Mouse (Mus musculus) embryonic facial prominence, embryonic 10.5 days (tissue): ENCODE measurements around the gene Eif4e3. TPM values are rescaled to one million over a fixed set of nuclear protein-coding genes. Genes with fewer than 3 reads are reported as not detected.

ENCODE experiments used
- DNase-seq: peaks from one replicate; pipeline ENCODE4 v3.0.0-alpha.2; 2017; ENCODE audit warnings: low spot score
- H3K27ac ChIP-seq: fragments of 300-500 bp; sonication (generic); replicated peaks from 2 replicates; pipeline ENCODE4 v1.5.1; 2016; ENCODE audit warnings: mild to moderate bottlenecking
- H3K27me3 ChIP-seq: fragments of 300-500 bp; sonication (generic); replicated peaks from 2 replicates; pipeline ENCODE4 v1.6.1; 2016; ENCODE audit warnings: low read depth, mild to moderate bottlenecking; ENCODE audit not compliant: poor library complexity, severe bottlenecking
- H3K36me3 ChIP-seq: fragments of 300-500 bp; sonication (generic); replicated peaks from 2 replicates; pipeline ENCODE4 v1.6.1; 2016; ENCODE audit warnings: mild to moderate bottlenecking, moderate library complexity
- H3K4me1 ChIP-seq: fragments of 300-500 bp; sonication (generic); 2 replicates; pipeline ENCODE4 v1.6.1; 2016
- H3K4me3 ChIP-seq: fragments of 300-500 bp; sonication (generic); 2 replicates; pipeline ENCODE4 v1.5.1; 2016; ENCODE audit warnings: mild to moderate bottlenecking, moderate library complexity
- H3K9me3 ChIP-seq: fragments of 300-500 bp; sonication (generic); 2 replicates; pipeline ENCODE4 v1.6.1; 2016; ENCODE audit warnings: mild to moderate bottlenecking
- WGBS: fragments of 180-500 bp; shearing (Covaris S2); methylation state at CpG from one replicate; pipeline ENCODE4 v1.1.7; 2016; 5-methylcytosine and 5-hydroxymethylcytosine counted together
- polyA plus RNA-seq: library from polyadenylated mRNA; unstranded; fragments of >200 nt; fragmentation: Nextera tagmentation; extraction: Ambion mirVana; gene quantifications from 2 replicates; pipeline ENCODE4 v1.2.1, GENCODE M21; 2016

The Eif4e3 gene
- polyA plus RNA-seq, 1 experiment from 2014 or later, result 16.5 TPM

DNA sequence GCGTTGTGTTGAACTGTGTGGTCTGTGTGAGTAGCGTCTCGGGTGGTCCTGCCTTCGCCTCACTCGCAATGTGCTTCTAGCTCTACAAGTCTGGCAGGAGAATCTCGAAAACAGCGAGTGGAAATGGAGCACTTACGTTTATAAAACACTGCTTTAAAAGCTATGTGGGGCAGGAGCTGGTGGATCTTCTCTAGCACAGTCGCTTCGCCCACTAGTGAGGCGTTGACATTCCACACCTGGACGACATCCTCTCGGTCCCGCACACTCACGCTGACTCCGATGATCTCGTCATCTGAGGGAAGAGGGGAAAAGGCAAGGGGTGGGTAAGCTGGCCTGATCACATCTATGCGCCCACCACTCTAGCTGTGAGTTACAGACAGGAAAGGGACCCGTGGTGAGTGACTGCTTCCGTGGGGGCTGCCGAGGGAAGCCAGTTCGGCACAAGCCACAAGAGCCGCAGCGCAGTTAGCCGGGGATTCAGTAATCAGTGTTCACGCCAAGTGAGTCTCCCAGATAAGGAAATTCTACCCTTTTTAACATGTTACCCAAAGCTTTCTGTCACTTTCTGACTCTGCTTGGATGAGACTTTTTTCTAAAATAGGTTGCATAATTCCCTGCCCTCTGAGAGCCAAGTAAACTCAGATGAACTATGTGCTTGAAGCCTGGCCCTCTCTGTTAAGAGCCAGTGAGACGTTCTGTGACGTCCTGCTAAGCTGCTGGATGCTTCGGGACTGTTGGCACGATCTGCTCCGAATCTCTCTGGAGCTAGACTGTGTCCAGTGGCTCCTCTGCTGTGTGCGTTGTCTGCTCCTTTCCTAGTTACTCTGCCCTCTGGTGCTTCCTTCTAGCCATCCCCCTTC is 34.2 kb downstream of the Eif4e3 start:
- Histone ChIP-seq H3K9me3 (no peaks in the 10 kb centered on the region), H3K4me3 (no peak overlapping the region), H3K4me1 (0 out of 2 replicates have a peak, but pooled peaks cover 5% of the 10 kb centered on the region), H3K27me3 (no peaks in the 10 kb centered on the region), H3K36me3 (peaks cover 40% of the 10 kb centered on the region), H3K27ac (no peak overlapping the region)
- 89% methylated on average over 32 of the region's 32 CpGs for WGBS
- no peak for DNase-seq

DNA sequence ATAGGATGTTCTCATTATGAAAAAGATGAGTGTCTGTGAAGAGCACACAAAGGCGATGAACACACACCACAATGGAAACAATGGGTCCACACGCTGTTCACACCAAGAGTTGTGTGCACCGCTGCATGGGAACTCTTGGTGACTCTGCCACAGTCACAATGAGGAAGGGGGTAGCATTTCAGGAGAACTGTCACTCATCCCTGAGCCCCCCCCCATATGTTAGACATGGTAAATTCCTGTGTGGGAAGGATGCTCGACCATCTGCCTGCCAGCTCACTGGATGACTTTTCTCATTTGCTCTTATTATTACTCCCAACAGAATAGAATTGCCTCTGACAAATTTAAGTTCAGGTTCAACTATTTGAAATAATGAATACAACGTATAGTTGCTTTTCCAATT is 34.9 kb downstream of the Eif4e3 start:
- Histone ChIP-seq H3K36me3 (peaks cover 40% of the 10 kb centered on the region), H3K27ac (no peak overlapping the region), H3K4me3 (no peak overlapping the region), H3K4me1 (0 out of 2 replicates have a peak, but pooled peaks cover 5% of the 10 kb centered on the region), H3K9me3 (no peaks in the 10 kb centered on the region), H3K27me3 (no peaks in the 10 kb centered on the region)
- DNase-seq, result no peak
- 89% methylated on average over 5 of the region's 5 CpGs for WGBS

DNA sequence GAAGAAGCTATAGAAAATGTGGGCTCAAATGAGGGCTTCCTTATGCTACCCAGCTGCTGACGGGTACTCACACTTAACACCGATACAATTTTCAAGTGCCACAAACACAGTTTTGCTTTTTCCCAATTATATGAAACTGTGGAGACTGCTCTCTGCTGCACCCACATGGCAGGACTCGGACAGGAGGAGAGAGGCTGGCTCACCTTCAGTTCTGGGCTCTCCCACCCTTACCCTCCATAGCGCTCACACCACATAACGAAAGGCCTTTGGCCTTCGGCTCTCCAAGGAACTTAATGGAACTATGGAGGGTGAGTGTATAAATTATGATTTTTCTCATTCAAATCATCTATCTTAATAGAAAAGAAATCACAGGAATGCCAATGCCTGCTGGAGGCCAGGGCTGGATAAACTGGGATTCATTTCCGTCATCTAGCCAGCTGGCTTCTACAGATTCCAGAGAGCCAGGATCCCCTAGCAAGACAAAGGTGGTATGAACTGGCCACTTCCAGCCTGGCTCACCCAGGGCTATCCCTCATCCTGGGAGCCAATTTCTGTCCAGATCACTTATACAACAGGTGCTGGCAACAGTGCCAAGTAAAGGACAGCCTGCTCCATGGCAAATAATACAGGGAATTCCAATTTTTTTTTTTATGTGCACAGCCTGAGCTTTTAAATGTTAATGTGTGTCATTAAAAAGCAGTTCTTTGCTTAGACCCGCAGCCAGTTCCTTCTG is 36.7 kb downstream of the Eif4e3 start:
- DNase-seq, result no peak
- Histone ChIP-seq H3K4me1 (peaks cover 13% of the 10 kb centered on the region), H3K27ac (no peak overlapping the region), H3K9me3 (no peaks in the 10 kb centered on the region), H3K4me3 (no peak overlapping the region), H3K36me3 (peaks cover 40% of the 10 kb centered on the region), H3K27me3 (no peaks in the 10 kb centered on the region)
- 81% methylated on average over 8 of the region's 8 CpGs for WGBS

DNA sequence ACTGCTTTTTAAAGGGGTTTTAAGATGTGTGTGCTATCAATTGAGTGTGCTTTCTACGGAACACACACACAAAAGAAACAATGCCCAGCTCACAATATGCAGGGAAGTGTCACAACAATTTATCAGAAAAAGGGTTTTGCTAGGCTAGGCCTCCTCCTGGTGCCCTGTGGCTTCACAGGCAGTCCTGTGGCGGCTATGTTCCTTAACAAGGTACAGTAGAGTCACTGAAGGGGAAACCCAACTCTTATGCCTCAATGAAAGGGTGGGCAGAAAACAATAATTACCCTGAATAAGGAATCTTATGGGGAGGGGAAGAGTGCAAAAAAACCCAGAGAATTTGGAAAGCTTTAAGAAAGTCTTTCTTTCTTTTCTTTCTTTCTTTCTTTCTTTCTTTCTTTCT is 40.2 kb downstream of the Eif4e3 start:
- WGBS, result 67% methylated on average over 2 of the region's 2 CpGs
- no peaks in the 10 kb centered on the region for H3K9me3 ChIP-seq
- H3K27ac ChIP-seq, result no peak overlapping the region
- H3K4me1 ChIP-seq, result peaks cover 29% of the 10 kb centered on the region
- no peaks in the 10 kb centered on the region for H3K27me3 ChIP-seq
- no peak overlapping the region for H3K4me3 ChIP-seq
- no peak for DNase-seq
- peaks cover 24% of the 10 kb centered on the region for H3K36me3 ChIP-seq

DNA sequence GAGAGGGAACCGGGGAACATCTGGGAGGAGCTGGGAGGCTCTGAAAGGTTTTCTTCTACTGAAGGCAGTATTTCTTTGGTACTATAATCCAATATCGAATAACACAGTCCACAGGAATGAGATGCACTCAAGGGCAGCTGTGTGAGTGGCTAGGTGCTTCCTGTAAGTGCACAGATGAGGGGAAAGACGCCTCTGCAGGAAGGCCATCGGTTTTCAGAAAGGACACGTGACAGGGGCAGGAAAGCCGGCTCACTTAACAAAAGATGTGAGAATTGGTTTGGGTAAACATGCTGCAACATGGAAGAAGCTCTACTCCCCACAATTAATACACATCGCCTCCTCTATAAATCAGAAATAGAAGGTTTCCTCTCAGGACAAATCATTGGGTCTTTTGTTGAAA is 40.8 kb downstream of the Eif4e3 start:
- Histone ChIP-seq H3K27ac (peak overlapping the region; percentile 31; the same call in 1 of the 2 replicates), H3K4me1 (peaks cover 33% of the 10 kb centered on the region), H3K9me3 (no peaks in the 10 kb centered on the region), H3K4me3 (no peak overlapping the region), H3K27me3 (no peaks in the 10 kb centered on the region), H3K36me3 (peaks cover 20% of the 10 kb centered on the region)
- WGBS, result 27% methylated on average over 7 of the region's 7 CpGs
- no peak for DNase-seq

DNA sequence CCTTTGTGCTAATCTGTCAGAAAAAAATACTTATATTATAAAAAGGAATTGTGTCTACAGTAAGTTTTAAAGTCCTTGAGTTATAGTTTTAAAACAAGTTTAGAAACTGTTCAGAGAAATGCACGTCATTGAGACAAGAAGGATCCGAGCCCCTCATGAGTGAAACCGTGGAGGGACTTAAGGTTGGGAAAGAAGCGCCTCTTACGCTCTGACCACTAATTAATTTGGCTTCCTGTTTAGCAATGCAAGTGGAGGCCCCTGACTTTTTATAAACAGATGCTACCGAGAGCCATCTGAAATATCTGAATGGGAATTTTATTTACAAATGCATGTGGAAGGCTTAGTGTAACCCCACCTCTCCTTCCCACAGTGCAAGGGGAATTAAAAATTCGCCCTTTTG is 41.3 kb downstream of the Eif4e3 start:
- H3K4me1 ChIP-seq, result peaks cover 37% of the 10 kb centered on the region
- no peak overlapping the region for H3K4me3 ChIP-seq
- no peaks in the 10 kb centered on the region for H3K27me3 ChIP-seq
- 35% methylated on average over 7 of the region's 7 CpGs for WGBS
- peaks cover 15% of the 10 kb centered on the region for H3K36me3 ChIP-seq
- H3K27ac ChIP-seq, result peak overlapping the region; percentile 31; the same call in 1 of the 2 replicates
- no peaks in the 10 kb centered on the region for H3K9me3 ChIP-seq
- no peak for DNase-seq

DNA sequence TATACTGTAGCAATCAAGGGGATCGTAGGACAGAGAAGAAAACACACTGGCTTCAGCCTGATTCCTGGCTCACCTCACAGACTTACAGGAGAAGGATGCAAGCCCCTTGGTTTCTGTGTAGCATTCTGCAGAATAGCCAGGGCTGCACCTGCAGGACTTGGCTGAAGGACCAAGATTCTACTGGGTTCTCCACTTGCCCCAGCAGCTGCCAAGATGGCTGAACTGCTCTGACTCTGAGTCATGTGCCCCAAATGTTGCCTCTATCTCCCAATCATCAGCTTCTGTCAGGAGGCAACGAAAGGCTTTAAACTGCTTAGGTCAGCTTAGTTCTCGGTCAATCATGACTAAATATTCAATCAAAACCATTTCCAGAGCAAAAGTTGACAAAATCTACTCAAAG is 42.0 kb downstream of the Eif4e3 start:
- H3K4me1 ChIP-seq, result peaks cover 45% of the 10 kb centered on the region
- no peak for DNase-seq
- H3K27ac ChIP-seq, result no peak overlapping the region
- H3K27me3 ChIP-seq, result no peaks in the 10 kb centered on the region
- H3K9me3 ChIP-seq, result no peaks in the 10 kb centered on the region
- WGBS, result 84% methylated on average over 3 of the region's 3 CpGs
- H3K4me3 ChIP-seq, result no peak overlapping the region
- peaks cover 14% of the 10 kb centered on the region for H3K36me3 ChIP-seq

DNA sequence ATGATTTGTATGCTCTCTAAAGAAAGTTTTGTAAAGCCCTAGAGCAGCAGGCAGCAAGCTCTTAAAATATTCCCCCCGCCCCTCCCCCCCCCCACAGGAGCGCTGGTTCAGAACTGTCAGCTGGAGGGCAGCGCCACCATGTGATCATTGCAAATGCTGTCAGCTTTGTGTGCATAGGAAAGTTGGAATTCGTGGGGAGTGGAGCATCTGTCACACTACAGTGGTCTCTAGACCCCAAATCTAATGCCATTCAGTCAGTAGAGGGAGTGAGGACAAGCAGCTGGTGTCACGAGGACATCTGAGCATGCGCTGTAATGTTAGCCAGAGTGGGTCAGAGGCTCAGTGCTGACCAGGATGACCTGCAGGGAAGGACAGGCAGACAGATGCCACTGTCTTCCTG is 42.9 kb downstream of the Eif4e3 start:
- peaks cover 6% of the 10 kb centered on the region; the same call in 1 of the 2 replicates for H3K36me3 ChIP-seq
- peak; percentile 60 for DNase-seq
- H3K4me3 ChIP-seq, result no peak overlapping the region
- H3K4me1 ChIP-seq, result peaks cover 50% of the 10 kb centered on the region
- H3K27ac ChIP-seq, result no peak overlapping the region
- 21% methylated on average over 6 of the region's 6 CpGs for WGBS
- H3K9me3 ChIP-seq, result no peaks in the 10 kb centered on the region
- H3K27me3 ChIP-seq, result no peaks in the 10 kb centered on the region

DNA sequence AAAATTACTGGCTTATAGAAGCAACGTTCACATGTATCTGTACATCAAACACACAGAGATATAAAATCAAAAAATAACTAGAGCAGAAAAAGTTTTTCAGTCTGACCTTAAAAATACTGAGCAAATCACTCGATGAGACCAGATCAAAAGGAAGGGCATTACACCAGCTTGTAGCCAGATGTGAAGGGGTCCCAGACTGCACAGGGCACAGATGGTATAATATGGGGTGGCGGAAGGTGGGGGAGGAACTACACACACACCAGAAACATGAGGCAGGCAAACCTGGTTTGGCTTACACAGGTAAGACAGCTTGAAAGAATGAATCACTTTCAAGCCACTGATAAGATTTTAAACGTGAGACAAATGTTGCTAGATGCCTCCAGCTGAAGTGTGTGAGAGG is 45.4 kb downstream of the Eif4e3 start:
- H3K4me3 ChIP-seq, result no peak overlapping the region
- no peaks in the 10 kb centered on the region for H3K36me3 ChIP-seq
- peaks cover 11% of the 10 kb centered on the region; the same call in 1 of the 2 replicates for H3K27me3 ChIP-seq
- no peaks in the 10 kb centered on the region for H3K9me3 ChIP-seq
- WGBS, result 61% methylated on average over 4 of the region's 4 CpGs
- H3K27ac ChIP-seq, result no peak overlapping the region
- DNase-seq, result peak; percentile 33
- peaks cover 68% of the 10 kb centered on the region for H3K4me1 ChIP-seq

DNA sequence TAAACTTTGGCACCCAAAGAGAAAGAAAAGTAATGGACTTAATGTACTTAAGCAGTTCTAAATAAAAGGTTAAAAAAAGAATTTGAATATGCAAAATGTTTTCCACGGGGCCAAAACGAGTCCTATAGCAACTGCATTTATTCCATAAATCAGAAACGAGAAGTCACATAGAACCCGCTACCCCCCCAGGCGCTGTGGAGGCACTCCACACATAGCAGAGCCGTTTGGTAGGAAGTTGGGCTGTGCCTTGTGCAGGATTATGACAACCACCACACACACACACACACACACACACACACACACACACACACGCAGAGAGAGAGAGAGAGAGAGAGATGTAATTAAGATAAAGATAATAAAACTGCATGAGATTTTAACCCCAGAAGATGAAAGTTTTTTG is 46.1 kb downstream of the Eif4e3 start:
- DNase-seq, result no peak
- H3K36me3 ChIP-seq, result no peaks in the 10 kb centered on the region
- peaks cover 13% of the 10 kb centered on the region; the same call in 1 of the 2 replicates for H3K27me3 ChIP-seq
- no peaks in the 10 kb centered on the region for H3K9me3 ChIP-seq
- peaks cover 68% of the 10 kb centered on the region for H3K4me1 ChIP-seq
- H3K27ac ChIP-seq, result no peak overlapping the region
- WGBS, result 70% methylated on average over 7 of the region's 7 CpGs
- H3K4me3 ChIP-seq, result no peak overlapping the region

DNA sequence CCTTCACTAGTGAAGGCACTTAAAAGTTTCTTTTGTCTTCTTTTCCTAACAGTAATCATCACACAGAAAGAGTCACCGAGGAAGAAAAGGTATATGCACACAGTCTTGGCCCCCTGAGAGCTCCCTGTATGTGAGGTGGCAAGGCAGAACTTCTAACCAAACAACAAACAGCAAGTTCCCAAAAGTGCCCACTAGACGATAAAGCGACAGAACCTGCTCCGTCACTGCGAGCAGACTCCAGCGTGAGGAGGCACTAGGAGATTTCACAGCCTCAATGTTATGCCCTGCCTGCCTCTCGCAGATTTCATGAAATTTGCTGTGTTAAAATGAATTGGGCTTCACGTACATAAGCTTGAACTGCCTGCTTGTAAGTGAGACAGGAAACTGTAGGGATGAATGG is 46.6 kb downstream of the Eif4e3 start:
- Histone ChIP-seq H3K27me3 (peaks cover 13% of the 10 kb centered on the region; the same call in 1 of the 2 replicates), H3K27ac (0 out of 2 replicates have a peak overlapping the region, but pooled peaks have one; percentile 35), H3K36me3 (no peaks in the 10 kb centered on the region), H3K4me3 (no peak overlapping the region), H3K9me3 (no peaks in the 10 kb centered on the region), H3K4me1 (peaks cover 70% of the 10 kb centered on the region)
- 64% methylated on average over 8 of the region's 8 CpGs for WGBS
- no peak for DNase-seq

DNA sequence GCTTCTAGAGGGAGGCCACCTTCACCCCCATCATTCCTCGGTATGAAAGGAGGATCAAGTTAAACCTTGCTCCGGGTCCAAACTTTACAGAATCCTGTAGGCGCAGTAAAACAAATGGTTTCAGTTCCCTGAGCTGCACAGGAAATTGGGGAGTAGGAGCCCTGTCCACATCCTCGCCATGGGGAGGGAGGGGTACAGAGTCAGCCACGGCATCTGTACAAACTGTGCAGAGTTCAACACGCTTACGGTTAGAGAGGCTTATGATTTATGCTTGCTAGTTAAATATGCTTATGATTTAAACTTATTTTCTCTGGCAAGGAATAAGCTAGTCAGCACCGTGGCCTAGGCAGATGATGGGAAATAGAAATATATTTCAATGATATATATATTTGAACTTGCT is 47.1 kb downstream of the Eif4e3 start:
- Histone ChIP-seq H3K36me3 (no peaks in the 10 kb centered on the region), H3K27ac (no peak overlapping the region), H3K9me3 (no peaks in the 10 kb centered on the region), H3K4me1 (peaks cover 73% of the 10 kb centered on the region), H3K4me3 (no peak overlapping the region), H3K27me3 (peaks cover 14% of the 10 kb centered on the region)
- WGBS, result 64% methylated on average over 8 of the region's 8 CpGs
- no peak for DNase-seq
